Comparison of ENCODE assay signal across 22 mouse cellular contexts in the genomic region with DNA sequence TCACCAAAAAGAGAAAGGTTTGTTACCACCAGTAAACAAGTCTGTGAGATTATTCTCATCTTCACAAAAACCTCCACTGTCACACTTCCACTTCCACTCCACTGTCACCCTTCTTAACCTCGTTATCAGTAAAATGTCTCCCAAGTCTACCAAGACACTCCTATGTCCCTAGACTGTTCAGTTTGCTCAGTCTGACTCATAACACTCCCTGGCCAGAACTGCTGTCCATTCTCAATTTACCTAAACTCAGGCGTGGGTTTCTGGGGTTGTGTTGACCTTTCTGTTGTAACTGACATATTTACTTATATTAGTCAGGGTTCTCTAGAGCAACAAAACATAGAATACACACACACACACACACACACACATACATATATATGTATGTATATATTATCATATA.
"Had no signal": no experiment of that assay in that cellular context is flagged by ENCODE, and none has a peak within 500 bp of the region (broad histone marks: within the 10 kb centered on the region; RNA-seq: fewer than 3 reads in every experiment).

No protein-coding gene starts in this region.

- H3K9me3 ChIP-seq: liver, embryonic 13.5 days; liver, embryonic 15.5 days; lung, embryonic 15.5 days; midbrain, embryonic 13.5 days; midbrain, embryonic 15.5 days; neural tube, embryonic 12.5 days had no signal

- H3K27me3 ChIP-seq: liver, embryonic 15.5 days; lung, embryonic 15.5 days; midbrain, embryonic 13.5 days; midbrain, embryonic 15.5 days; neural tube, embryonic 12.5 days had no signal

- ATAC-seq: liver, postnatal 0 days; lung, postnatal 0 days; midbrain, embryonic 13.5 days; midbrain, embryonic 15.5 days had no signal

- H3K36me3 ChIP-seq: liver, embryonic 13.5 days; liver, embryonic 15.5 days; lung, embryonic 15.5 days; midbrain, embryonic 13.5 days; midbrain, embryonic 15.5 days; neural tube, embryonic 12.5 days had no signal

- H3K4me1 ChIP-seq: liver, embryonic 13.5 days; liver, embryonic 15.5 days had no signal

- H3K4me2 ChIP-seq: liver, embryonic 13.5 days; liver, embryonic 15.5 days; lung, embryonic 15.5 days; midbrain, embryonic 11.5 days; midbrain, embryonic 13.5 days; midbrain, embryonic 15.5 days; neural tube, embryonic 12.5 days had no signal

- H3K4me3 ChIP-seq: liver, embryonic 13.5 days; liver, embryonic 15.5 days; lung, embryonic 15.5 days; megakaryocyte, embryonic 14.5 days; midbrain, embryonic 13.5 days; midbrain, embryonic 15.5 days; neural tube, embryonic 12.5 days had no signal

- H3K9ac ChIP-seq: liver, embryonic 13.5 days; liver, embryonic 15.5 days; liver, postnatal 0 days; lung, embryonic 15.5 days; midbrain, embryonic 13.5 days; midbrain, embryonic 15.5 days; neural tube, embryonic 12.5 days had no signal

- H3K27ac ChIP-seq: liver, embryonic 13.5 days; liver, embryonic 15.5 days; lung, embryonic 15.5 days; macrophage; midbrain, embryonic 13.5 days; midbrain, embryonic 15.5 days; neural tube, embryonic 12.5 days had no signal

- DNase-seq: liver, embryonic 13.5 days; liver, postnatal 0 days; lung, adult 2 months; lung, postnatal 14 days; lung, postnatal 36 days; retina, postnatal 1 day; right cerebral cortex, adult 18-20 months; right cerebral cortex, postnatal 25 days; right cerebral cortex, postnatal 4 days; spleen, adult 18-20 months; thymus, adult 18-20 months; thymus, postnatal 25 days; thymus, postnatal 4 days had no signal
